Mouse (Mus musculus) stomach, embryonic 14.5 days (tissue): Measurements from ENCODE around the gene Repin1. TPM values are rescaled to one million over a fixed set of nuclear protein-coding genes. Genes with fewer than 3 reads are reported as not detected.

Experiments used
- ATAC-seq: fragments of 200-750 bp; cut with Nextera tagmentation; 2 replicates; pipeline ENCODE4 v1.8.0; 2017; ENCODE audit warnings: low read depth, moderate TSS enrichment; ENCODE audit not compliant: insufficient number of reproducible peaks, insufficient read depth, low FRiP score
- H3K27ac ChIP-seq: fragments of 300-500 bp; sonication (generic); 2 replicates; pipeline ENCODE4 v1.5.1; 2014; ENCODE audit warnings: mild to moderate bottlenecking, low read length, moderate library complexity, mixed read lengths
- H3K27me3 ChIP-seq: fragments of 300-500 bp; sonication (generic); 2 replicates; pipeline ENCODE4 v1.6.1; 2014; ENCODE audit warnings: low read length, control low read depth, mixed read lengths; ENCODE audit not compliant: control insufficient read depth, insufficient read depth
- H3K36me3 ChIP-seq: fragments of 300-500 bp; sonication (generic); 2 replicates; pipeline ENCODE4 v1.6.1; 2014; ENCODE audit warnings: mild to moderate bottlenecking, control low read depth, low read length, moderate library complexity, mixed read lengths; ENCODE audit not compliant: control insufficient read depth, insufficient read depth
- H3K4me1 ChIP-seq: fragments of 300-500 bp; sonication (generic); 2 replicates; pipeline ENCODE4 v1.6.1; 2014; ENCODE audit warnings: low read length, control low read depth, mixed read lengths; ENCODE audit not compliant: control insufficient read depth, insufficient read depth
- H3K4me2 ChIP-seq: fragments of 300-500 bp; sonication (generic); replicated peaks from 2 replicates; pipeline ENCODE4 v1.6.1; 2014; ENCODE audit warnings: low read depth, low read length, control low read depth
- H3K4me3 ChIP-seq: fragments of 300-500 bp; sonication (generic); 2 replicates; pipeline ENCODE4 v1.5.1; 2014; ENCODE audit warnings: low read depth, low read length, control low read depth
- H3K9ac ChIP-seq: fragments of 300-500 bp; sonication (generic); replicated peaks from 2 replicates; pipeline ENCODE4 v1.6.1; 2014; ENCODE audit warnings: low read depth, mild to moderate bottlenecking, control low read depth, low read length, moderate library complexity, mixed read lengths
- H3K9me3 ChIP-seq: fragments of 300-500 bp; sonication (generic); 2 replicates; pipeline ENCODE4 v1.6.1; 2016; ENCODE audit warnings: low read depth, low read length, control low read depth; ENCODE audit not compliant: control insufficient read depth
- WGBS: fragments of 180-500 bp; shearing (Covaris S2); extraction: QIAGEN DNeasy Blood & Tissue Kit; methylation state at CpG from one replicate; pipeline ENCODE4 v1.1.7; 2014; 5-methylcytosine and 5-hydroxymethylcytosine counted together
- polyA plus RNA-seq: library from polyadenylated mRNA; unstranded; fragments of >200 nt; fragmentation: Nextera tagmentation; extraction: Ambion mirVana; gene quantifications from 2 replicates; pipeline ENCODE4 v1.2.1, GENCODE M21; 2014

Gene Repin1
- polyA plus RNA-seq, 1 experiment from 2014 or later, result 27.1 TPM

GRCm38 (mm10) chr6:48572572-48573061 is 21.1 kb upstream of the Repin1 start, which contains the start of gene Rarres2:
Rarres2 (minus strand) TSS chr6:48572789.
- H3K9me3 ChIP-seq, result no peaks in the 10 kb centered on the region
- ATAC-seq, result peak; percentile 70
- H3K4me3 ChIP-seq, result peak within 1 kb of the TSS; percentile 13; the same call in 1 of the 2 replicates
- WGBS, result 9% methylated on average over 6 of the region's 6 CpGs
- H3K9ac ChIP-seq, result no peak within 1 kb of the TSS
- peak within 1 kb of the TSS; percentile 53 for H3K27ac ChIP-seq
- peaks cover 33% of the 10 kb centered on the region; the same call in 1 of the 2 replicates for H3K4me1 ChIP-seq
- no peaks in the 10 kb centered on the region for H3K27me3 ChIP-seq
- H3K36me3 ChIP-seq, result no peaks in the 10 kb centered on the region
- H3K4me2 ChIP-seq, result peak within 1 kb of the TSS; percentile 39

GRCm38 (mm10) chr6:48573280-48573679 is 20.4 kb upstream of the Repin1 start:
- Histone ChIP-seq H3K4me3 (no peak overlapping the region), H3K27ac (peak overlapping the region; percentile 53; the same call in 1 of the 2 replicates), H3K27me3 (no peaks in the 10 kb centered on the region), H3K4me1 (peaks cover 35% of the 10 kb centered on the region; the same call in 1 of the 2 replicates), H3K9me3 (no peaks in the 10 kb centered on the region), H3K4me2 (no peak overlapping the region), H3K9ac (no peak overlapping the region), H3K36me3 (no peaks in the 10 kb centered on the region)
- peak; percentile 57; the same call in 1 of the 2 replicates for ATAC-seq
- WGBS, result 29% methylated on average over 10 of the region's 10 CpGs

DNA sequence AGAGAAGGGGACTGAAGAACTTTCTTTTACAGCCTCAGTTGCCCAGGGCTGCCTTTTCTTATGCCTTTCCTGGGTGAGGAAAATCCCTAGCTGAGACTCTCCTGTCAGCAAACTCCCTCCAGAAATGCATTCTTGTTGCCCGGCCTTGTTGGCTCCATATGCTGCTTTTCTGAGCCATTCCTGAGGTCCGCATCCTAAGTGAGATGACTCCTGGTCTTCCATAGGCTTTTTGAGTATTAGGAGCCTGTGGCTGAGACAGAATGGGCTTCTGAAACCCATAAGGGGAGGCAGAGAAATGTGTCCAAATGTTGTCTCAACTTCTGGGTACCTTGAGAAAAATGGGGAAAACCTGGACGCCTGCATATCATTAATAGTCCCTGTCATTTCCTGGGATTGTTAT is 19.7 kb upstream of the Repin1 start:
- H3K27me3 ChIP-seq, result no peaks in the 10 kb centered on the region
- H3K27ac ChIP-seq, result peak overlapping the region; percentile 21; the same call in 1 of the 2 replicates
- H3K4me2 ChIP-seq, result no peak overlapping the region

GRCm38 (mm10) chr6:48578736-48579135 is 14.9 kb upstream of the Repin1 start:
- Histone ChIP-seq H3K4me2 (0 out of 2 replicates have a peak overlapping the region, but pooled peaks have one; percentile 15), H3K4me3 (no peak overlapping the region), H3K4me1 (peaks cover 9% of the 10 kb centered on the region; the same call in 1 of the 2 replicates), H3K27me3 (no peaks in the 10 kb centered on the region), H3K27ac (peak overlapping the region; percentile 56; the same call in 1 of the 2 replicates), H3K36me3 (no peaks in the 10 kb centered on the region), H3K9ac (no peak overlapping the region), H3K9me3 (no peaks in the 10 kb centered on the region)
- WGBS, result 21% methylated on average over 5 of the region's 5 CpGs
- ATAC-seq, result no peak

More for the DNA sequence above, 19.7 kb upstream of the Repin1 start:
- Histone ChIP-seq H3K36me3 (no peaks in the 10 kb centered on the region), H3K9me3 (no peaks in the 10 kb centered on the region), H3K4me3 (no peak overlapping the region), H3K4me1 (peaks cover 28% of the 10 kb centered on the region; the same call in 1 of the 2 replicates), H3K9ac (no peak overlapping the region)
- 71% methylated on average over 3 of the region's 3 CpGs for WGBS
- no peak for ATAC-seq

DNA sequence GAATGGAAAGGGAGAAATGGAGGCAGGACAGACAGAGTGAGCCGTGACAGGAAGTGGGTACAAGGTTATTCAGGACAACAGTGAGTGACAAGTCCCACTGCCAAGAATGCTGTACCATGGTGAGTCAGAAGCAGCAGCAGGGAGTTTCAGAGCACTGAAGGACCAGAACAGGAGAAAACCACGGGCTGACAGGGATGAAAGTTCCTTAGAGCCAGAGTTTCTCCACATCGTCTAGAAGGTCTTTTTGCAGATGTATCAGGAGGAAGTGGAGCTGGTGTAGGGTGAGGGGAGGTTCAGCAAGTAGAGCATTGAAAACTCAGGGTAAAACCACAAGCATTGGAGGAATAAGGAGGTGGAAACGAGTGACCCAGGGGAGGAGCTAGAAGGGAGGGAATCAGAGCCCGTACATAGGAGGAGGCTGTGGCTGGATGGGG is 14.5 kb upstream of the Repin1 start:
- Histone ChIP-seq H3K9me3 (no peaks in the 10 kb centered on the region), H3K36me3 (no peaks in the 10 kb centered on the region), H3K4me2 (0 out of 2 replicates have a peak overlapping the region, but pooled peaks have one; percentile 15), H3K4me1 (peaks cover 9% of the 10 kb centered on the region; the same call in 1 of the 2 replicates), H3K4me3 (no peak overlapping the region), H3K9ac (no peak overlapping the region), H3K27ac (peak overlapping the region; percentile 56; the same call in 1 of the 2 replicates), H3K27me3 (no peaks in the 10 kb centered on the region)
- ATAC-seq, result no peak
- WGBS, result 21% methylated on average over 5 of the region's 5 CpGs

DNA sequence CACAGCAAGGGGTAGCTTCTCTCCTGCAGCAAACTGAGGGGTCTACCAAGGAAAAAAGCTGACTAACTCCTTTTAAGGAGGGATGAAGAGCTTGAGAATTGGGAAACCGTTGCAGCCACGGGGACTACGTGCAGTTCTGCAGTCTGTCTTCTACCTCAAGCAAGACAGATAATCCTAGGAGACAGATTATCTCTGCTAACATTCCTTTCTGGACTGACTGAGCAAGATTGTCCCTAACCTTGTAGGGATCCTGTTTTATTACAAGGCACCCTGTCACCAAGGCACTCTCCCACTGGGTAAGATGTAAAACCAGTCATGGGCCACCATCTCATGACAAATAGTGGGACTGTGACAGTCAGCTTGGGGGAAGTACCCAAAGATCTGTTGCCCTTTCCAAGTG is 12.4 kb upstream of the Repin1 start:
- Histone ChIP-seq H3K4me3 (no peak overlapping the region), H3K4me1 (peaks cover 9% of the 10 kb centered on the region; the same call in 1 of the 2 replicates), H3K4me2 (no peak overlapping the region), H3K27ac (no peak overlapping the region), H3K9me3 (no peaks in the 10 kb centered on the region), H3K9ac (no peak overlapping the region), H3K36me3 (no peaks in the 10 kb centered on the region), H3K27me3 (no peaks in the 10 kb centered on the region)
- no peak for ATAC-seq
- WGBS, result 31% methylated on average over 3 of the region's 3 CpGs

DNA sequence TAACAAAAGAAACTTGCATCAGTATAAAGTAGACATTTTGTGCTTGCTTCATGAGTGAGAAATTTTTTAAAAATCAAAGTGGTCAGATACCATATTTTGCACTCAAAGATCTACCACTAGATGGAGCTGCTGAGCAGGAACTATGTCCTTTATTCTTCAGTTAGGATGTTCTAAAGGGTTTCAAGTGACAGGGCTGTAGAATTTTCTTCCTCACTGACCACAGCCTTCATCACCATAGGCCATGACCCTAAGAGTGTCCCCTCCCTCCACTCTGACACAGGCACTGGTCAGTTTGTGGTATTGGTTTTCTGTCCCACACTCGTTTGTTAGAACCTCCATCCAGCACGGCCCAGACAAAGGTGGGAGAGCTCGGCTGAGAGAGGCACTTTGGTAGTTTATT is 11.6 kb upstream of the Repin1 start:
- H3K36me3 ChIP-seq, result no peaks in the 10 kb centered on the region
- ATAC-seq, result no peak
- H3K9me3 ChIP-seq, result no peaks in the 10 kb centered on the region
- WGBS, result 76% methylated on average over 3 of the region's 3 CpGs
- H3K9ac ChIP-seq, result no peak overlapping the region
- H3K27ac ChIP-seq, result no peak overlapping the region
- H3K4me2 ChIP-seq, result no peak overlapping the region
- peaks cover 9% of the 10 kb centered on the region; the same call in 1 of the 2 replicates for H3K4me1 ChIP-seq
- H3K27me3 ChIP-seq, result no peaks in the 10 kb centered on the region
- no peak overlapping the region for H3K4me3 ChIP-seq

- no peak within 1 kb of the TSS for H3K9ac ChIP-seq
- no peaks in the 10 kb centered on the region for H3K4me1 ChIP-seq
- no peak within 1 kb of the TSS for H3K4me3 ChIP-seq
- no peaks in the 10 kb centered on the region for H3K27me3 ChIP-seq
- H3K9me3 ChIP-seq, result no peaks in the 10 kb centered on the region
- 39% methylated on average over 6 of the region's 6 CpGs for WGBS
- H3K4me2 ChIP-seq, result no peak within 1 kb of the TSS
- H3K36me3 ChIP-seq, result no peaks in the 10 kb centered on the region
- ATAC-seq, result no peak
- peak within 1 kb of the TSS; percentile 44; the same call in 1 of the 2 replicates for H3K27ac ChIP-seq
Observed at GRCm38 (mm10) chr6:48589194-48589750, 4.4 kb upstream of the Repin1 start, which contains the start of gene Gm45021. Gm45021 (plus strand) TSS chr6:48589610.
